Mouse (Mus musculus): Measurements from ENCODE around the gene Mef2c. TPM values are rescaled to one million over a fixed set of nuclear protein-coding genes. Genes with fewer than 3 reads are reported as not detected.

The Mef2c gene
- 52.8 and 57.4 TPM in 2 replicates for total RNA-seq (2015)
- 86.5 and 89.1 TPM in 2 replicates for total RNA-seq (2017)

GRCm38 (mm10) chr13:83503919-83504318 lies at the start of gene Mef2c:
Gene Mef2c, plus strand, starts transcription at chr13:83504034.
- ATAC-seq (ENCODE audit: poor library complexity, severe bottlenecking): no peak

GRCm38 (mm10) chr13:83458729-83459128 lies 45.1 kb upstream of the Mef2c start:
- ATAC-seq (ENCODE audit: poor library complexity, severe bottlenecking): no peak

GRCm38 (mm10) chr13:83459600-83459999 lies 44.2 kb upstream of the Mef2c start:
- ATAC-seq (ENCODE audit: poor library complexity, severe bottlenecking): no peak

- no peak for ATAC-seq (ENCODE audit: poor library complexity, severe bottlenecking)
Measured at GRCm38 (mm10) chr13:83460620-83461019, 43.2 kb upstream of the Mef2c start.

- no peak for ATAC-seq (ENCODE audit: poor library complexity, severe bottlenecking)
Measured at GRCm38 (mm10) chr13:83461556-83461955, 42.3 kb upstream of the Mef2c start.

- no peak for ATAC-seq (ENCODE audit: poor library complexity, severe bottlenecking)
Measured at GRCm38 (mm10) chr13:83466756-83467155, 37.1 kb upstream of the Mef2c start.

GRCm38 (mm10) chr13:83468794-83469193 lies 35.0 kb upstream of the Mef2c start:
- ATAC-seq (ENCODE audit: poor library complexity, severe bottlenecking): no peak

- peak; percentile 82 for ATAC-seq (ENCODE audit: poor library complexity, severe bottlenecking)
Measured at GRCm38 (mm10) chr13:83473755-83474154, 30.1 kb upstream of the Mef2c start.

GRCm38 (mm10) chr13:83480388-83480787 lies 23.4 kb upstream of the Mef2c start:
- no peak for ATAC-seq (ENCODE audit: poor library complexity, severe bottlenecking)

GRCm38 (mm10) chr13:83481310-83481709 lies 22.5 kb upstream of the Mef2c start:
- no peak for ATAC-seq (ENCODE audit: poor library complexity, severe bottlenecking)

GRCm38 (mm10) chr13:83482087-83482486 lies 21.7 kb upstream of the Mef2c start:
- no peak for ATAC-seq (ENCODE audit: poor library complexity, severe bottlenecking)

- ATAC-seq (ENCODE audit: poor library complexity, severe bottlenecking): no peak
Measured at GRCm38 (mm10) chr13:83484215-83484614, 19.6 kb upstream of the Mef2c start.

- ATAC-seq (ENCODE audit: poor library complexity, severe bottlenecking): no peak
Measured at GRCm38 (mm10) chr13:83484721-83485369, 19.0 kb upstream of the Mef2c start.

- ATAC-seq (ENCODE audit: poor library complexity, severe bottlenecking): no peak
Measured at GRCm38 (mm10) chr13:83492051-83492450, 11.8 kb upstream of the Mef2c start.

- ATAC-seq (ENCODE audit: poor library complexity, severe bottlenecking): peak; percentile 43
Measured at GRCm38 (mm10) chr13:83497708-83498107, 6.1 kb upstream of the Mef2c start.

GRCm38 (mm10) chr13:83499526-83499925 lies 4.3 kb upstream of the Mef2c start:
- ATAC-seq (ENCODE audit: poor library complexity, severe bottlenecking): no peak

- no peak for ATAC-seq (ENCODE audit: poor library complexity, severe bottlenecking)
Measured at GRCm38 (mm10) chr13:83507687-83508086, 3.9 kb downstream of the Mef2c start.

- no peak for ATAC-seq (ENCODE audit: poor library complexity, severe bottlenecking)
Measured at GRCm38 (mm10) chr13:83515013-83515547, 11.2 kb downstream of the Mef2c start.

GRCm38 (mm10) chr13:83517660-83518609 lies 14.1 kb downstream of the Mef2c start:
- peak; percentile 93 for ATAC-seq (ENCODE audit: poor library complexity, severe bottlenecking)

- ATAC-seq (ENCODE audit: poor library complexity, severe bottlenecking): no peak
Measured at GRCm38 (mm10) chr13:83520807-83521206, 17.0 kb downstream of the Mef2c start.

- peak; percentile 39 for ATAC-seq (ENCODE audit: poor library complexity, severe bottlenecking)
Measured at GRCm38 (mm10) chr13:83523232-83523969, 19.6 kb downstream of the Mef2c start.

Data from megakaryocyte, adult 5-6 weeks (primary cell).